Comparison of ENCODE assay signal across 8 mouse cellular contexts in genomic region chr17:85189227-85190127, GRCm38 (mm10).
DNase-seq lines count a peak whose midpoint lies in the region; ATAC-seq and TF ChIP-seq lines count a peak whose summit lies in the region.

No protein-coding gene starts in this region.

- H3K4me3 ChIP-seq in forebrain, embryonic 14.5 days (ENCODE audit: low read depth, low read length): no peak overlapping the region
- H3K4me3 ChIP-seq in liver, embryonic 15.5 days (replicated peaks): no peak overlapping the region
- no peak overlapping the region for H3K4me3 ChIP-seq in neural tube, embryonic 12.5 days
- H3K4me3 ChIP-seq in stomach, postnatal 0 days (ENCODE audit: low read depth, low read length): no peak overlapping the region

- peak; percentile 98 for TF ChIP-seq CTCF in stomach, postnatal 0 days (IDR thresholded peaks at IDR 0.05; ENCODE audit: low read depth)

- TF ChIP-seq EP300 in stomach, postnatal 0 days (optimal IDR thresholded peaks at IDR 0.05): no peak

- 0 out of 2 replicates have a peak, but pooled peaks cover 3% of the 10 kb centered on the region for H3K27me3 ChIP-seq in forebrain, embryonic 14.5 days (replicated peaks; ENCODE audit: control insufficient read depth, insufficient read depth, low read length)
- H3K27me3 ChIP-seq in liver, embryonic 15.5 days: peaks cover 4% of the 10 kb centered on the region; the same call in 1 of the 2 replicates
- no peaks in the 10 kb centered on the region for H3K27me3 ChIP-seq in neural tube, embryonic 12.5 days (replicated peaks)
- no peaks in the 10 kb centered on the region for H3K27me3 ChIP-seq in stomach, postnatal 0 days (ENCODE audit: control insufficient read depth, insufficient read depth, low read length)

- H3K4me1 ChIP-seq in forebrain, embryonic 14.5 days (ENCODE audit: control insufficient read depth, insufficient read depth, low read length): 0 out of 2 replicates have a peak, but pooled peaks cover 2% of the 10 kb centered on the region
- peaks cover 3% of the 10 kb centered on the region; the same call in 1 of the 2 replicates for H3K4me1 ChIP-seq in liver, embryonic 15.5 days (replicated peaks)
- H3K4me1 ChIP-seq in neural tube, embryonic 12.5 days: no peaks in the 10 kb centered on the region
- no peaks in the 10 kb centered on the region for H3K4me1 ChIP-seq in stomach, postnatal 0 days (replicated peaks; ENCODE audit: control insufficient read depth, insufficient read depth)

- H3K9me3 ChIP-seq in forebrain, embryonic 14.5 days (replicated peaks; ENCODE audit: control insufficient read depth, low read length): no peaks in the 10 kb centered on the region
- H3K9me3 ChIP-seq in liver, embryonic 15.5 days (replicated peaks): no peaks in the 10 kb centered on the region
- H3K9me3 ChIP-seq in neural tube, embryonic 12.5 days: no peaks in the 10 kb centered on the region
- no peaks in the 10 kb centered on the region for H3K9me3 ChIP-seq in stomach, postnatal 0 days (ENCODE audit: control insufficient read depth, low read length)

- peak; percentile 95 for ATAC-seq in forebrain, embryonic 14.5 days
- no peak for ATAC-seq in liver, embryonic 15.5 days (ENCODE audit: insufficient read depth)
- peak; percentile 66 for ATAC-seq in neural tube, embryonic 12.5 days (ENCODE audit: low FRiP score, low read depth)
- ATAC-seq in stomach, postnatal 0 days (ENCODE audit: low FRiP score, low TSS enrichment): peak; percentile 79

- peak; percentile 92 for DNase-seq in ES-CJ7 (ENCODE audit: low read depth, low spot score)
- DNase-seq in cerebellum, adult 11 months: peak; percentile 73
- peak; percentile 93 for DNase-seq in forebrain, embryonic 14.5 days (ENCODE audit: low spot score)
- peak; percentile 91 to 93 for DNase-seq in heart, postnatal 10 days
- peak; percentile 89 to 90 for DNase-seq in kidney, postnatal 4 days
- peak; percentile 89 for DNase-seq in stomach, postnatal 0 days (ENCODE audit: low spot score)

- peak overlapping the region; percentile 13 for H3K9ac ChIP-seq in forebrain, embryonic 14.5 days (ENCODE audit: low read length)
- no peak overlapping the region for H3K9ac ChIP-seq in liver, embryonic 15.5 days
- H3K9ac ChIP-seq in neural tube, embryonic 12.5 days: no peak overlapping the region
- no peak overlapping the region for H3K9ac ChIP-seq in stomach, postnatal 0 days (ENCODE audit: low read length)

- no peaks in the 10 kb centered on the region for H3K36me3 ChIP-seq in forebrain, embryonic 14.5 days (ENCODE audit: control insufficient read depth, insufficient read depth, low read length)
- no peaks in the 10 kb centered on the region for H3K36me3 ChIP-seq in liver, embryonic 15.5 days (replicated peaks)
- no peaks in the 10 kb centered on the region for H3K36me3 ChIP-seq in neural tube, embryonic 12.5 days
- H3K36me3 ChIP-seq in stomach, postnatal 0 days (ENCODE audit: control insufficient read depth, insufficient read depth, low read length): no peaks in the 10 kb centered on the region

- no peak overlapping the region for H3K27ac ChIP-seq in forebrain, embryonic 14.5 days (ENCODE audit: low read depth, low read length)
- H3K27ac ChIP-seq in liver, embryonic 15.5 days (replicated peaks): no peak overlapping the region
- H3K27ac ChIP-seq in neural tube, embryonic 12.5 days: no peak overlapping the region
- H3K27ac ChIP-seq in stomach, postnatal 0 days (replicated peaks): no peak overlapping the region

- intact Hi-C loops in heart, postnatal 10 days (cut with DNase I): loop anchor here (1.0 to 5.0 kb wide), 4 partner anchors 73 to 873 kb away; no protein-coding TSS in a partner anchor

- 2% methylated on average over 14 of the region's 14 CpGs for WGBS in forebrain, embryonic 14.5 days
- WGBS in liver, embryonic 15.5 days (ENCODE audit: insufficient replicate concordance): 5% methylated on average over 14 of the region's 14 CpGs
- 6% methylated on average over 14 of the region's 14 CpGs for WGBS in neural tube, embryonic 12.5 days
- WGBS in stomach, postnatal 0 days: 2% methylated on average over 14 of the region's 14 CpGs

- H3K4me2 ChIP-seq in forebrain, embryonic 14.5 days (ENCODE audit: low read length): peak overlapping the region; percentile 39
- H3K4me2 ChIP-seq in liver, embryonic 15.5 days: peak overlapping the region; percentile 14; the same call in 1 of the 2 replicates
- H3K4me2 ChIP-seq in neural tube, embryonic 12.5 days (replicated peaks): peak overlapping the region; percentile 43; the same call in 1 of the 2 replicates
- H3K4me2 ChIP-seq in stomach, postnatal 0 days (replicated peaks; ENCODE audit: low read depth): peak overlapping the region; percentile 21
